Mouse (Mus musculus) cortical plate, adult 2 months (tissue): ENCODE measurements around the gene Sdhb. TPM values are rescaled to one million over a fixed set of nuclear protein-coding genes. Genes with fewer than 3 reads are reported as not detected.
A peak's percentile ranks its signal among the peaks of the same experiment; 100 is the strongest.

ENCODE experiments used
- H3K27ac ChIP-seq: fragments of 200-500 bp; 2 replicates; pipeline ENCODE4 v1.5.1; 2012; ENCODE audit warnings: low read length, control low read depth, inconsistent platforms; ENCODE audit not compliant: insufficient read depth
- H3K4me1 ChIP-seq: fragments of 200-500 bp; 2 replicates; pipeline ENCODE4 v1.6.1; 2011; ENCODE audit warnings: low read length; ENCODE audit not compliant: control insufficient read depth, insufficient read depth
- H3K4me3 ChIP-seq: fragments of 200-500 bp; 2 replicates; pipeline ENCODE4 v1.5.1; 2011; ENCODE audit warnings: mild to moderate bottlenecking, low read length, control low read depth; ENCODE audit not compliant: insufficient read depth
- CTCF ChIP-seq: fragments of 200-500 bp; IDR thresholded peaks from 2 replicates; pipeline ENCODE4 v1.5.1; 2011; ENCODE audit warnings: mild to moderate bottlenecking, control low read depth, low read length; ENCODE audit not compliant: insufficient read depth; ENCODE audit errors: extremely low read depth
- POLR2A ChIP-seq: fragments of 200-500 bp; IDR thresholded peaks from 2 replicates; pipeline ENCODE4 v1.6.1; 2011; ENCODE audit warnings: mild to moderate bottlenecking, low read length, control low read depth; ENCODE audit not compliant: insufficient read depth; ENCODE audit errors: extremely low read depth
- polyA plus RNA-seq: library from polyadenylated mRNA; depleted of rRNA; stranded (reverse); fragments of >200 nt; gene quantifications from 2 replicates; pipeline ENCODE4 v1.2.3, GENCODE M21; 2012

Gene Sdhb
- polyA plus RNA-seq, 1 experiment, result 276 TPM

DNA sequence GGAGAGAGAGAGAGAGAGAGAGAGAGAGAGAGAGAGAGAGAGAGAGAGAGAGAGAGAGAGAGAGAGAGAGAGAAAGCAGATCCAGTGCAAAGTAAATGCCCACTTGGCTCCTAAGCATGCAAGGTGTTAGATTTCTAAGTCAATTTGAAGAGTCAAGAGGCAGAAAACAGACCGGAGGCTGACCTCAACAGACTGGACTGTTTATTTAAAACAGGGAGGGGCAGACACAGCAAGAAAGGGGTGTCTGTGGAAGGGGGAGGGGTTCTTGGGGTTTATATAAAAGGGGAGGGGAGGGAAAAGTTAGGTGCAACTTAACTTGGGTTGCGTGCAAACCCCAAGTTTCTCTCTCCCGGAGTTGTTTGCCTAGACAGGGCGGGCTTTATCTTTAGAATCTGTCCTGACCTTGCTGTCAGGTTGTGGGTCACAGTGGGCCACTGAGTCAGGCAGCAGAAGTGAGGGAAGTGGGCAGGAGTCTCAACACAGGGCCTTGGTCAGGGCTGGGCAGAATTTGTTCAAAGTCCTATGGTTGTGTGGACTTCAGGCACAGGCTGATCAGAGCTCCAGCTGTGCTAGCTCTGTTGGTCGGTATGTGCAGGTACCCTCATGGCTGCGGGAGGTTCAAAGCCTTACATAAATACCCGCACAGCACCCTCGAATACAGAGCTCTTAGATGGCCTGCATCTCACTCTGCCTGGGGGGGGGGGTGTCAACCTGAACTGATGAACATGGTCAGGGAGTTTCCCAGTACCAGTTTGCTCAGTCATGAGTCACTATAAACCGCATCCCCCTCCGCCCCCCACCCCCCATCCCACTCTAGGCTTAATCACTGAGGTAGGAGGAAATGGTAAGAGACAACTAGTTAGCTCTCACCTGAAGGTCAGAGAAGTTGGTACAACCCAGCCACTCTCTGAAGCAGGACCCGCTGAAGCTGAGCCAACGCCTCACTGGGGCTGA is 13.2 kb upstream of the Sdhb start:
- H3K4me3 ChIP-seq, result no peak overlapping the region
- no peak overlapping the region for H3K27ac ChIP-seq
- H3K4me1 ChIP-seq, result no peaks in the 10 kb centered on the region
- no peak for TF ChIP-seq POLR2A
- no peak for TF ChIP-seq CTCF

DNA sequence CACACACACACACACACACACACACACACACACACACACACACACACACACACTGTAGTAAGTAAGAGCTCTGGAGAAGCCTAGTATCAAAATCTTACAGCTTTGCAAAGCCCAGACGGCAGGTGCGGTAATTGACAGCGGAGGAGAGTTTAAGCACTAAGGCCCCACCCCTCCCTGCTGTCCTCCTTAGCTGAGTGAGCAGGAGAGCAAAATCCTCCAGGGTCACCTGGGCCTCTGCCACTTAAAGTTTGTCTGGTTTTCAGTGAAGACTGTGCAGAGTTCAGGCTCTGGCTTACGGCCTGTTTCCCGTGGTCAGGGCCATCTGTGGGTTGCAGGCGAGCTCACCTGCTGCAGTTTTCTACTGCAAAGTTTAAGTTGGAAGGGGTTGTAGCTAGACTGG is 12.5 kb upstream of the Sdhb start:
- Histone ChIP-seq H3K4me3 (no peak overlapping the region), H3K27ac (no peak overlapping the region), H3K4me1 (no peaks in the 10 kb centered on the region)
- TF ChIP-seq POLR2A (no peak), CTCF (no peak)

DNA sequence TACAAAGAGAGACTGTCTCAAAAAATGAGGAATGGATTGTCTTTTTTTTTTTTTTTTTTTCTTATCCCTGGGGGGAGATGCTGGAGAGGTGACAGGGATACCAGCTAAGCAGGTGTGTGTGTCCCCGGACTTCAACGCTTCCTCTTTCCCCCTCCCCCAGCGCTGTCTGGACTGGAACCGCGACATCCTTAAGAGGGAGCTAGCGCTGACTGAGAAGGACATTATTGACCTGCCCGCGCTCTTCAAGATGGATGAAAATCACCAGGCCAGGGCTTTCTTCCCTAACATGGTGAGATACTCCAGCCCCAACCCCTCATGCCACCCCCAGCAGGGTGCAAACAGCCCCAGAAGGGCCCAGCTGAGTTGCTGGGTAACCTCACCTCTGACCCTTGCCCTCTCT is 12.0 kb upstream of the Sdhb start:
- Histone ChIP-seq H3K4me3 (no peak overlapping the region), H3K27ac (no peak overlapping the region), H3K4me1 (no peaks in the 10 kb centered on the region)
- no peak for TF ChIP-seq CTCF
- no peak for TF ChIP-seq POLR2A

DNA sequence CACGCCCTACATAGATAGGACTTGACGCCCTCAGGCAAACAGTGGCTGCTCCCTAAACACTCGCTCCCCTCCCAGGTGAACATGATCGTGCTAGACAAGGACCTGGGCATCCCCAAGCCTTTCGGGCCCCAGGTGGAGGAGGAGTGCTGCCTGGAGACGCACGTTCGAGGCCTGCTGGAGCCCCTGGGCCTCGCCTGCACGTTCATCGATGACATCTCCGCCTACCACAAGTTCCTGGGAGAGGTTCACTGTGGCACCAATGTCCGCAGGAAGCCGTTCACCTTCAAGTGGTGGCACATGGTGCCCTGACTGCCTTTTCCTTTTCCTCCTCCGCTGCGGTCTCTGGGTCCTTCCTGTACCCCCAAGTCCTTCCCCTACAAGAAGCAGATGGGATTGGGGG is 11.4 kb upstream of the Sdhb start:
- H3K4me1 ChIP-seq, result no peaks in the 10 kb centered on the region
- H3K4me3 ChIP-seq, result no peak overlapping the region
- no peak overlapping the region for H3K27ac ChIP-seq
- TF ChIP-seq CTCF (no peak), POLR2A (no peak)

GRCm38 (mm10) chr4:140950574-140950973 is 10.4 kb upstream of the Sdhb start:
- no peaks in the 10 kb centered on the region for H3K4me1 ChIP-seq
- no peak overlapping the region for H3K27ac ChIP-seq
- no peak overlapping the region for H3K4me3 ChIP-seq
- no peak for TF ChIP-seq POLR2A
- TF ChIP-seq CTCF, result no peak

DNA sequence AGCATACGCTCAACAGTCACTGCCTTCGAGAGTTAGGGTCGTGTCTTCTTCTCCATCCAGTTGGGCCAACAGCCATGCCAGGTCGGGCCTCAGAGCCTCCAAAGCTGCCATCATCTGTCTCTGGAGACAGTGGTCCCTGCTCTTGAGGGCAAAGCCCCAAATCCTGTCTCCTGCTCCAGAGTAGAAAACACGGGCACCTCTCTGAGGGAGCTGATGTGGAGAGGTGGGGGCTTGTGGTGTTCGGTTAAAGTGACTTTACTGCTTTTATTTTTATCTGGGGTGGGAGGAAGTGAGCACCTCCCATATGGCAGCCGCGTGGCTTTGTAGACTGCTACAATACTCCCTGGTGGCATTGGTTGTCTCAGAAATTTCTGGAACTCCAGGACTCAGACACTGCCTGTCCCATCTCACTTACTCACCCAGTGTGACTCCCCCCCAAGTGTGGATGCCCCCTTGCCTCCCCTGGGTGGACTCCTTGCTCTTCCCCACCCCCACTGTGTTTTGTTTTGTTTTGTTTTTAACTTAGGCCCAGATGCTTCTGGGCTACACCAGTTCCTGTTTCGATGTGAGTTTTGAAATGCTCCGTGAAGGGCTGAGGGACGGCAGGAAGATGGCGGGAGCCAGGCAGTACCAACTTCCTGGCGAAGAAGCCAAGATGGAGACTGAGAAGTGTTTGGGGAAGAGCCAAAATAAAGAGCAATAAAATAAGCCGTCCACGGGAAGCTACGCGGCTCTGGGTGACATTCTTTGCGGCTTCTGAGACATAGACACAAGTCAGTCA is 9.0 kb upstream of the Sdhb start:
- no peak for TF ChIP-seq CTCF
- no peak for TF ChIP-seq POLR2A
- no peak overlapping the region for H3K4me3 ChIP-seq
- H3K27ac ChIP-seq, result no peak overlapping the region
- H3K4me1 ChIP-seq, result peaks cover 2% of the 10 kb centered on the region; the same call in 1 of the 2 replicates

DNA sequence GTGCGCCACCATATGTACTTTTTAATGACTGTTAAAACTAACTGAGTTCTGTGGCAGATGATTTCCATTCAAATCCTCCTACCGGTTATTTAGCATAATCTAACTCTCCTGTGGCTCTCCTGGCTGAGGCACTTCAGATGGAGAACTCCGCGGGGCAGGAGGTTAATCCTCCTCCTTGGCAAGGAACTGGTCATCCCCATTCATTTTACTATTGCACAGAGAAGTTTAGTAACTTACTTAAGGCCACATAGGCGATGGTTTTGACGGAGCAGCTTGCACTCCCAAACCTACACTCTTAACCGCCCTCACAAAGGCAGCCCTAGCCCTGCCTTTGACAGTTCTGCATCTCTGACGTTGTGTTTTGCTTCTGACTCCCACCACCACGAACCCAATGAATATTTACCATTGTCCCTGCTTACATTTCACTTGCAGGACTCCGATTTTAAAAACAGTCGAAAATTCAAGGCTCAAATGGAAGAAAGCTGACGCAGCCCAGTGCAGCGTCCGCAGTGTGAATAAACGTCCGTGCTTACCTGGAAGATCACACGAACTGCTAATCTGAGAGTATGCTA is 3.8 kb upstream of the Sdhb start:
- H3K27ac ChIP-seq, result peak overlapping the region; percentile 11; the same call in 1 of the 2 replicates
- H3K4me1 ChIP-seq, result peaks cover 4% of the 10 kb centered on the region
- H3K4me3 ChIP-seq, result peak overlapping the region; percentile 42
- no peak for TF ChIP-seq POLR2A
- no peak for TF ChIP-seq CTCF

DNA sequence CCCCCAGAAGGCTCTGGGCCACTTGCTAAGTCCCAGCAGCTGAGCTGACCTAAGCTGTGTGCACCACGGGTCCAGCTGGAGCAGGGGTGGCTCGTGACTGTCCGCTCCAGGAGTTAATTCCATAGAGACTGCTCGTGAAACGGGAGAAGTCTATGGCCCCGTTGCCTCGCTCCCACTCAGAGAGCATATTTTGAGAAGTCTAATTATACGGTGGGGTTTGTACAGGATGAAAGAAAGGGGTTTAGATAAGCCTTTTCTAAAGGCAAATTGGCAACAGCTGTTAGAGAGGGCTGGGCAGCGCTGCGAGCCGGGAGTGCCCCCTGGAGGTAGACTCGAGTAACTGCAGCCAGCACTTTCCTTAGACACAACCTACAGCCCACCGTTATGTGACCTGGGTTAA is 3.3 kb upstream of the Sdhb start:
- H3K4me3 ChIP-seq, result peak overlapping the region; percentile 42
- peak overlapping the region; percentile 11; the same call in 1 of the 2 replicates for H3K27ac ChIP-seq

DNA sequence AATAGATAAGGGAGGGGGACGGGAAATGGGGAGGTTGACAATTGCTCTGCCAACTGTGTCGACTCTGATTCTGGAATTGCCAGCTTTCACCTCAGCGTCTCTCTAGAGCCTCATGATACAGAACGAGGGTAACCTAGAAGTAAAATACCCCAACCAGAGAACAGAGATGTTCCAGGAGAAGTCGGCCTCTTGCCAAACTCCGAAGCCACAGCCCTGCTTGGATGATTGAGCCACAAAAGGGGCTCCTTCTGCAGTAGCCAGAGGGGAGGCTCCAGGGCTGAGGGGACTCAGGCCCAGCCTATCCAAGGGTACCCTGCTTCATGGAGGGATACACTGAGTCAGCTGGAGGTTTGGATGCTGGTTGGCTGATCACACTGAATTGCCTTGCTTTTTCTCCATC is 2.7 kb upstream of the Sdhb start:
- no peak overlapping the region for H3K27ac ChIP-seq
- H3K4me3 ChIP-seq, result no peak overlapping the region
- peaks cover 9% of the 10 kb centered on the region for H3K4me1 ChIP-seq
- TF ChIP-seq CTCF (no peak), POLR2A (no peak)

More for the DNA sequence above, 3.3 kb upstream of the Sdhb start:
- H3K4me1 ChIP-seq, result peaks cover 6% of the 10 kb centered on the region
- TF ChIP-seq CTCF, result peak; percentile 93
- TF ChIP-seq POLR2A, result no peak
